Comparison of ENCODE assay signal across 9 mouse cellular contexts in the genomic region with DNA sequence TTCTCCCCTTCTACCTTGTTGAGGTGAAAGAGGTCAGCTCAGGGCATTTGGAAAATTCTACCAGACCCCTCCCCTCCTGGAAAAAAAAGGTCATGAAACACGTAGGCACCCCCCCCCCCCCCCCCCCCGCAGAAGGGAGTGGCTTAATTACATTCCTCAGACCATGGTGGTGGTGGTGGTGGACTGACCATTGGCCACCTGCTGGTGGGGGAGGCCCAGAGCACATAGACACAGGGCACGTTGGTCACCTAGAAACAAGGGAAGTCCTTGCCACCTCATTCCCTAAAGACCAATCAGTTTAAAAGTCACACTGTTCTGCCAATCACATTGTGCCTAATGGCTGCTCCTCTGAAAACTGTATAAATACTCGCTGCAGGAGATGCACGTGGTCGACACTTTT. TPM values are rescaled to one million over a fixed set of nuclear protein-coding genes. Genes with fewer than 3 reads are reported as not detected.
DNase-seq lines count a peak whose midpoint lies in the region; ATAC-seq and TF ChIP-seq lines count a peak whose summit lies in the region.
"Not testable (repeated sequence)": the region's sequence is repeated elsewhere in the genome, so short reads cannot be mapped to it uniquely, and the experiment has no call there.
"Had no signal": no experiment of that assay in that cellular context is flagged by ENCODE, and none has a peak within 500 bp of the region (broad histone marks: within the 10 kb centered on the region; RNA-seq: fewer than 3 reads in every experiment).

No protein-coding gene starts in this region.

- not testable (repeated sequence) for TF ChIP-seq POLR2A in testis, adult 2 months (IDR thresholded peaks at IDR 0.05; ENCODE audit: control insufficient read depth, low read depth, low read length)

- 63% methylated on average over 5 of the region's 6 CpGs for WGBS in heart, embryonic 11.5 days (ENCODE audit: insufficient replicate concordance)
- 63% methylated on average over 6 of the region's 6 CpGs for WGBS in hindbrain, embryonic 12.5 days
- 43% methylated on average over 5 of the region's 6 CpGs for WGBS in intestine, postnatal 0 days
- WGBS in liver, postnatal 0 days (ENCODE audit: insufficient replicate concordance): 48% methylated on average over 5 of the region's 6 CpGs
- 72% methylated on average over 4 of the region's 6 CpGs for WGBS in midbrain, embryonic 11.5 days

- H3K27ac ChIP-seq in heart, embryonic 11.5 days (ENCODE audit: low read depth, low read length); hindbrain, embryonic 12.5 days; intestine, postnatal 0 days (ENCODE audit: low read depth, low read length); liver, postnatal 0 days (ENCODE audit: low read depth); midbrain, embryonic 11.5 days (ENCODE audit: low read depth, low read length): not testable (repeated sequence)
- H3K27ac ChIP-seq in testis, adult 2 months (ENCODE audit: control insufficient read depth, insufficient read depth, low read depth, low read length): peak overlapping the region; percentile 67

- peak; percentile 32; the same call in 1 of the 2 replicates for TF ChIP-seq CTCF in intestine, postnatal 0 days (IDR thresholded peaks at IDR 0.05; ENCODE audit: low read depth)
- not testable (repeated sequence) for TF ChIP-seq CTCF in liver, postnatal 0 days (IDR thresholded peaks at IDR 0.05; ENCODE audit: low read depth); testis, adult 2 months (IDR thresholded peaks at IDR 0.05; ENCODE audit: control insufficient read depth, insufficient read depth, insufficient replicate concordance, low read depth, low read length)

- H3K36me3 ChIP-seq in heart, embryonic 11.5 days (ENCODE audit: control insufficient read depth, insufficient read depth, low read length); intestine, postnatal 0 days (ENCODE audit: control insufficient read depth, insufficient read depth); liver, postnatal 0 days (replicated peaks; ENCODE audit: insufficient read depth, low read length); midbrain, embryonic 11.5 days (ENCODE audit: control insufficient read depth, insufficient read depth, low read length); testis, adult 2 months (ENCODE audit: control insufficient read depth, insufficient read depth, low read length): not testable (repeated sequence)
- H3K36me3 ChIP-seq in hindbrain, embryonic 12.5 days: peaks cover 25% of the 10 kb centered on the region

- peak; percentile 56; the same call in 1 of the 2 replicates for ATAC-seq in heart, embryonic 11.5 days (replicated peaks; ENCODE audit: insufficient number of reproducible peaks, low FRiP score, low TSS enrichment)
- peak; percentile 20; the same call in 1 of the 2 replicates for ATAC-seq in hindbrain, embryonic 12.5 days (ENCODE audit: low FRiP score)
- ATAC-seq in intestine, postnatal 0 days: peak; percentile 65
- peak; percentile 44; the same call in 1 of the 2 replicates for ATAC-seq in liver, postnatal 0 days
- peak; percentile 45; the same call in 1 of the 2 replicates for ATAC-seq in midbrain, embryonic 11.5 days (ENCODE audit: low FRiP score)

- not testable (repeated sequence) for TF ChIP-seq EP300 in liver, postnatal 0 days (IDR thresholded peaks at IDR 0.05; ENCODE audit: low read depth)

- not testable (repeated sequence) for H3K4me3 ChIP-seq in heart, embryonic 11.5 days (ENCODE audit: low read depth, low read length); hindbrain, embryonic 12.5 days; intestine, postnatal 0 days (ENCODE audit: low read depth, low read length); liver, postnatal 0 days (ENCODE audit: low read depth, low read length); midbrain, embryonic 11.5 days (ENCODE audit: low read depth, low read length); testis, adult 2 months (ENCODE audit: control insufficient read depth, low read depth, low read length)

- not testable (repeated sequence) for H3K4me1 ChIP-seq in heart, embryonic 11.5 days (ENCODE audit: control insufficient read depth, insufficient read depth, low read length); hindbrain, embryonic 12.5 days; intestine, postnatal 0 days (replicated peaks; ENCODE audit: control insufficient read depth, insufficient read depth, low read length); liver, postnatal 0 days (ENCODE audit: insufficient read depth); midbrain, embryonic 11.5 days (ENCODE audit: control insufficient read depth, insufficient read depth, low read length); testis, adult 2 months (ENCODE audit: control insufficient read depth, insufficient read depth, low read length)

- not testable (repeated sequence) for H3K27me3 ChIP-seq in heart, embryonic 11.5 days (ENCODE audit: control insufficient read depth, insufficient read depth, low read length); hindbrain, embryonic 12.5 days; intestine, postnatal 0 days (replicated peaks; ENCODE audit: control insufficient read depth, insufficient read depth, low read length); liver, postnatal 0 days (ENCODE audit: insufficient read depth, low read length); midbrain, embryonic 11.5 days (ENCODE audit: control insufficient read depth, insufficient read depth, low read length); testis, adult 2 months (ENCODE audit: control insufficient read depth, insufficient read depth, low read length)

- H3K4me2 ChIP-seq in heart, embryonic 11.5 days; hindbrain, embryonic 12.5 days (replicated peaks); liver, postnatal 0 days (ENCODE audit: low read depth, low read length); midbrain, embryonic 11.5 days: not testable (repeated sequence)
- H3K4me2 ChIP-seq in intestine, postnatal 0 days (replicated peaks; ENCODE audit: low read depth): peak overlapping the region; percentile 58; the same call in 1 of the 2 replicates

- peak; percentile 14 for DNase-seq in NIH3T3 (ENCODE audit: low read depth)
- DNase-seq in liver, postnatal 0 days; midbrain, embryonic 11.5 days (ENCODE audit: low spot score, missing footprints): not testable (repeated sequence)

- not testable (repeated sequence) for H3K9me3 ChIP-seq in heart, embryonic 11.5 days (replicated peaks; ENCODE audit: control insufficient read depth, low read length); hindbrain, embryonic 12.5 days (replicated peaks); intestine, postnatal 0 days (ENCODE audit: control insufficient read depth); liver, postnatal 0 days (ENCODE audit: low read length); midbrain, embryonic 11.5 days (ENCODE audit: control insufficient read depth, low read length)

- not testable (repeated sequence) for H3K9ac ChIP-seq in heart, embryonic 11.5 days (ENCODE audit: low read depth, low read length); hindbrain, embryonic 12.5 days; intestine, postnatal 0 days (ENCODE audit: low read depth, low read length); liver, postnatal 0 days (replicated peaks); midbrain, embryonic 11.5 days (ENCODE audit: low read length)

RNA-seq across cellular contexts. Expression of a gene that starts 16.4 kb away (rescaled TPM):
- polyA plus RNA-seq in heart, embryonic 11.5 days (2014; fragmentation: Nextera tagmentation; extraction: Ambion mirVana): 1.1 and 1.3 TPM in 2 replicates
- polyA plus RNA-seq in hindbrain, embryonic 12.5 days (2016; fragmentation: Nextera tagmentation; extraction: Ambion mirVana): 2.6 and 3.4 TPM in 2 replicates
- 0.05 and 0.09 TPM in 2 replicates for polyA plus RNA-seq in intestine, postnatal 0 days (2015; fragmentation: Nextera tagmentation; extraction: Ambion mirVana)
- polyA plus RNA-seq in liver, postnatal 0 days (2015; fragmentation: Nextera tagmentation; extraction: Ambion mirVana): 0.05 and 0.73 TPM in 2 replicates
- 1.6 and 2.1 TPM in 2 replicates for polyA plus RNA-seq in midbrain, embryonic 11.5 days (2014; fragmentation: Nextera tagmentation; extraction: Ambion mirVana)
- polyA plus RNA-seq in testis, adult 2 months (2012; rRNA removed): 0.65 and 0.71 TPM in 2 replicates
- polyA plus RNA-seq: G1E; small intestine, adult 2 months had no signal
